13 mouse cellular contexts compared by ENCODE assay signal in genomic region chr15:95216640-95217365, GRCm38 (mm10).
DNase-seq lines count a peak whose midpoint lies in the region; ATAC-seq and TF ChIP-seq lines count a peak whose summit lies in the region.
"Had no signal": no experiment of that assay in that cellular context is flagged by ENCODE, and none has a peak within 500 bp of the region (broad histone marks: within the 10 kb centered on the region; RNA-seq: fewer than 3 reads in every experiment).

No protein-coding gene starts in this region.

- no peaks in the 10 kb centered on the region for H3K4me1 ChIP-seq in heart, embryonic 10.5 days
- peaks cover 22% of the 10 kb centered on the region for H3K4me1 ChIP-seq in forebrain, embryonic 15.5 days
- H3K4me1 ChIP-seq in kidney, adult 2 months (ENCODE audit: control insufficient read depth, insufficient read depth, low read length), result no peaks in the 10 kb centered on the region

- no peaks in the 10 kb centered on the region for H3K27me3 ChIP-seq in heart, embryonic 10.5 days (ENCODE audit: insufficient read depth, poor library complexity, severe bottlenecking)
- H3K27me3 ChIP-seq in forebrain, embryonic 15.5 days, result no peaks in the 10 kb centered on the region
- no peaks in the 10 kb centered on the region for H3K27me3 ChIP-seq in kidney, adult 2 months (replicated peaks; ENCODE audit: control insufficient read depth, insufficient read depth, low read length)

- H3K27ac ChIP-seq in heart, embryonic 10.5 days, result no peak overlapping the region
- H3K27ac ChIP-seq in forebrain, embryonic 15.5 days (replicated peaks), result peak overlapping the region; percentile 81
- H3K27ac ChIP-seq in kidney, adult 2 months (ENCODE audit: insufficient read depth, low read depth, low read length), result no peak overlapping the region

- TF ChIP-seq POLR2A in kidney, adult 2 months (IDR thresholded peaks at IDR 0.05; ENCODE audit: low read depth, low read length), result no peak

- H3K36me3 ChIP-seq in heart, embryonic 10.5 days, result no peaks in the 10 kb centered on the region
- H3K36me3 ChIP-seq in forebrain, embryonic 15.5 days, result no peaks in the 10 kb centered on the region
- H3K36me3 ChIP-seq in kidney, adult 2 months (ENCODE audit: control insufficient read depth, insufficient read depth, low read length), result no peaks in the 10 kb centered on the region

- peak; percentile 92 for ATAC-seq in forebrain, embryonic 15.5 days (replicated peaks)
- ATAC-seq in erythroblast, adult 5-6 weeks (replicated peaks; ENCODE audit: low FRiP score, poor library complexity, severe bottlenecking), result no peak

- H3K4me3 ChIP-seq in heart, embryonic 10.5 days, result no peak overlapping the region
- H3K4me3 ChIP-seq in forebrain, embryonic 15.5 days, result no peak overlapping the region
- no peak overlapping the region for H3K4me3 ChIP-seq in kidney, adult 2 months (ENCODE audit: insufficient read depth, low read depth, low read length)

- DNase-seq in heart, embryonic 10.5 days (ENCODE audit: low spot score), result peak; percentile 22
- no peak for DNase-seq in heart, adult 8-10 months (ENCODE audit: low spot score)
- DNase-seq in cerebellum, adult 18-20 months, result peak; percentile 50 to 52
- peak; percentile 37 to 59 for DNase-seq in layer of hippocampus, postnatal 36 days
- DNase-seq in kidney, adult 2 months, result no peak
- DNase-seq in liver, result no peak
- DNase-seq: heart, adult 18-20 months; kidney, postnatal 10 days; lung, embryonic 14.5 days; retina, postnatal 1 day; thymus, postnatal 4 days had no signal

- H3K4me2 ChIP-seq in forebrain, embryonic 15.5 days (replicated peaks), result no peak overlapping the region
- H3K4me2 ChIP-seq: lung, embryonic 14.5 days had no signal

- WGBS in heart, embryonic 10.5 days, result 74% methylated on average over 12 of the region's 12 CpGs
- 23% methylated on average over 12 of the region's 12 CpGs for WGBS in forebrain, embryonic 15.5 days
- 39% methylated on average over 12 of the region's 12 CpGs for WGBS in kidney, adult 2 months

- H3K9ac ChIP-seq in forebrain, embryonic 15.5 days (replicated peaks), result no peak overlapping the region
- H3K9ac ChIP-seq: lung, embryonic 14.5 days had no signal

- no peaks in the 10 kb centered on the region for H3K9me3 ChIP-seq in heart, embryonic 10.5 days
- H3K9me3 ChIP-seq in forebrain, embryonic 15.5 days, result no peaks in the 10 kb centered on the region

- TF ChIP-seq CTCF in kidney, adult 2 months (conservative IDR thresholded peaks at IDR 0.05; ENCODE audit: insufficient read depth, insufficient read length, low read depth, low read length), result no peak

Comparison
In these comparisons a context has a peak if more than half of its experiments do, and no peak if none do; other contexts are left out.
1. DNase-seq: peak in heart, embryonic 10.5 days (single experiment), cerebellum, adult 18-20 months (2 of 2) and layer of hippocampus, postnatal 36 days (2 of 2); none in heart, adult 8-10 months (single experiment), kidney, adult 2 months (single experiment) and liver (single experiment).